In the genomic region with DNA sequence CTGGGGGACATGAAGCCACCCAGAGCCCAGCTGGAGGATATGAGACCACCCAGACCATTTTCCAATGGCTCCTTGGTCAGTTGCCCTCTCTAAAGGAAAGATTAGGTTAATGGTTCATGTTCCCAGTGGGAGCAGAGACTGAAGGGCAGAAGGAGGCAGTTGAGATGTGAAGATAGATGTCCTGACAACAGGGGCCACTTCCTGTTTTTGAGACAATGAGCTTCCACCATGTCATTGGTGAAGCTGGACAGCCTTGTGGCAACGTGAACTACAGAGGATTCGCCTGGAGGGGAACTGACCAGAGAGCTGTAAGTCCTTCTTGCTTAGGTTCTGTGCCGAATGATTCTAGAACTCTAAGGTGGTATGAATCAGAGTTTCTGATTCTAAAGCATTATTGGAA, we compare ENCODE assay signal across 16 mouse cellular contexts. TPM values are rescaled to one million over a fixed set of nuclear protein-coding genes. Genes with fewer than 3 reads are reported as not detected.
DNase-seq lines count a peak whose midpoint lies in the region; ATAC-seq and TF ChIP-seq lines count a peak whose summit lies in the region.
"Had no signal": no experiment of that assay in that cellular context is flagged by ENCODE, and none has a peak within 500 bp of the region (broad histone marks: within the 10 kb centered on the region; RNA-seq: fewer than 3 reads in every experiment).

Kcne3 (plus strand) TSS at position 234 of the 400 bp plus-strand sequence.

- no peak within 1 kb of the TSS for H3K4me2 ChIP-seq in liver, postnatal 0 days (ENCODE audit: low read depth, low read length)
- no peak within 1 kb of the TSS for H3K4me2 ChIP-seq in intestine, postnatal 0 days (replicated peaks; ENCODE audit: low read depth)
- no peak within 1 kb of the TSS for H3K4me2 ChIP-seq in midbrain, embryonic 13.5 days (replicated peaks)
- H3K4me2 ChIP-seq: heart, embryonic 11.5 days; hindbrain, embryonic 12.5 days; midbrain, embryonic 12.5 days had no signal

- 82% methylated on average over 3 of the region's 3 CpGs for WGBS in liver, adult 2 months
- 37% methylated on average over 3 of the region's 3 CpGs for whole genome bisulfite sequencing in liver, postnatal 0 days (ENCODE audit: insufficient replicate concordance)
- WGBS in embryonic facial prominence, embryonic 10.5 days, result 82% methylated on average over 3 of the region's 3 CpGs
- 82% methylated on average over 3 of the region's 3 CpGs for WGBS in intestine, postnatal 0 days
- 79% methylated on average over 3 of the region's 3 CpGs for WGBS in small intestine, adult 2 months
- WGBS in midbrain, embryonic 13.5 days, result 81% methylated on average over 3 of the region's 3 CpGs

- DNase-seq in liver, adult 2 months (ENCODE audit: extremely low read depth, low read depth, low spot score), result peak; percentile 17
- DNase-seq in liver, postnatal 0 days, result no peak
- DNase-seq in embryonic facial prominence, embryonic 10.5 days (ENCODE audit: low spot score), result no peak
- DNase-seq in thymus, postnatal 0 days (ENCODE audit: low spot score), result no peak
- DNase-seq: kidney, adult 8-10 months; retina, postnatal 1 day; spleen, adult 18-20 months had no signal

- peaks cover 2% of the 10 kb centered on the region; the same call in 1 of the 2 replicates for H3K27me3 ChIP-seq in liver, adult 2 months (ENCODE audit: control insufficient read depth, insufficient read depth, low read length)
- peaks cover 25% of the 10 kb centered on the region for H3K27me3 ChIP-seq in liver, postnatal 0 days (ENCODE audit: insufficient read depth, low read length)
- H3K27me3 ChIP-seq in embryonic facial prominence, embryonic 10.5 days (replicated peaks; ENCODE audit: low read depth, poor library complexity, severe bottlenecking), result peaks cover 60% of the 10 kb centered on the region
- H3K27me3 ChIP-seq in intestine, postnatal 0 days (replicated peaks; ENCODE audit: control insufficient read depth, insufficient read depth, low read length), result no peaks in the 10 kb centered on the region
- no peaks in the 10 kb centered on the region for H3K27me3 ChIP-seq in small intestine, adult 2 months (ENCODE audit: control insufficient read depth, insufficient read depth, low read length)
- H3K27me3 ChIP-seq in midbrain, embryonic 13.5 days, result peaks cover 55% of the 10 kb centered on the region

- H3K36me3 ChIP-seq in liver, adult 2 months (ENCODE audit: control insufficient read depth, insufficient read depth, low read length), result no peaks in the 10 kb centered on the region
- no peaks in the 10 kb centered on the region for H3K36me3 ChIP-seq in liver, postnatal 0 days (replicated peaks; ENCODE audit: insufficient read depth, low read length)
- no peaks in the 10 kb centered on the region for H3K36me3 ChIP-seq in embryonic facial prominence, embryonic 10.5 days (replicated peaks)
- no peaks in the 10 kb centered on the region for H3K36me3 ChIP-seq in intestine, postnatal 0 days (ENCODE audit: control insufficient read depth, insufficient read depth)
- no peaks in the 10 kb centered on the region for H3K36me3 ChIP-seq in small intestine, adult 2 months (ENCODE audit: control insufficient read depth, insufficient read depth, low read length)
- H3K36me3 ChIP-seq in midbrain, embryonic 13.5 days, result no peaks in the 10 kb centered on the region
- H3K36me3 ChIP-seq: hindbrain, embryonic 12.5 days; midbrain, embryonic 12.5 days had no signal

- no peaks in the 10 kb centered on the region for H3K9me3 ChIP-seq in liver, postnatal 0 days (ENCODE audit: low read length)
- no peaks in the 10 kb centered on the region for H3K9me3 ChIP-seq in embryonic facial prominence, embryonic 10.5 days
- no peaks in the 10 kb centered on the region for H3K9me3 ChIP-seq in intestine, postnatal 0 days (ENCODE audit: control insufficient read depth)
- no peaks in the 10 kb centered on the region for H3K9me3 ChIP-seq in midbrain, embryonic 13.5 days
- H3K9me3 ChIP-seq: hindbrain, embryonic 12.5 days; midbrain, embryonic 12.5 days had no signal

- H3K79me2 ChIP-seq in liver, adult 2 months (ENCODE audit: control insufficient read depth, insufficient read depth, low read length), result no peaks in the 10 kb centered on the region

- no peak for TF ChIP-seq CTCF in liver, adult 2 months (IDR thresholded peaks at IDR 0.05; ENCODE audit: low read depth, low read length)
- TF ChIP-seq CTCF in liver, postnatal 0 days (IDR thresholded peaks at IDR 0.05; ENCODE audit: low read depth), result no peak
- no peak for TF ChIP-seq CTCF in intestine, postnatal 0 days (IDR thresholded peaks at IDR 0.05; ENCODE audit: low read depth)
- TF ChIP-seq CTCF in small intestine, adult 2 months (IDR thresholded peaks at IDR 0.05; ENCODE audit: extremely low read depth, insufficient read length, insufficient replicate concordance, low read depth, low read length), result no peak

- no peaks in the 10 kb centered on the region for H3K4me1 ChIP-seq in liver, adult 2 months (ENCODE audit: control insufficient read depth, insufficient read depth, low read length)
- H3K4me1 ChIP-seq in liver, postnatal 0 days (ENCODE audit: insufficient read depth), result peaks cover 25% of the 10 kb centered on the region
- H3K4me1 ChIP-seq in embryonic facial prominence, embryonic 10.5 days, result peaks cover 16% of the 10 kb centered on the region
- no peaks in the 10 kb centered on the region for H3K4me1 ChIP-seq in intestine, postnatal 0 days (replicated peaks; ENCODE audit: control insufficient read depth, insufficient read depth, low read length)
- H3K4me1 ChIP-seq in small intestine, adult 2 months (ENCODE audit: control insufficient read depth, insufficient read depth, insufficient read length, low read length), result peaks cover 1% of the 10 kb centered on the region; the same call in 1 of the 2 replicates
- H3K4me1 ChIP-seq in midbrain, embryonic 13.5 days (replicated peaks), result peaks cover 13% of the 10 kb centered on the region

- H3K4me3 ChIP-seq in liver, adult 2 months (ENCODE audit: insufficient read depth, low read depth, low read length), result no peak within 1 kb of the TSS
- no peak within 1 kb of the TSS for H3K4me3 ChIP-seq in liver, postnatal 0 days (ENCODE audit: low read depth, low read length)
- H3K4me3 ChIP-seq in embryonic facial prominence, embryonic 10.5 days, result no peak within 1 kb of the TSS
- H3K4me3 ChIP-seq in intestine, postnatal 0 days (ENCODE audit: low read depth, low read length), result no peak within 1 kb of the TSS
- no peak within 1 kb of the TSS for H3K4me3 ChIP-seq in small intestine, adult 2 months (ENCODE audit: low read depth, low read length)
- no peak within 1 kb of the TSS for H3K4me3 ChIP-seq in midbrain, embryonic 13.5 days (replicated peaks)
- H3K4me3 ChIP-seq: hindbrain, embryonic 12.5 days; midbrain, embryonic 12.5 days had no signal

- no peak within 1 kb of the TSS for H3K27ac ChIP-seq in liver, adult 2 months (replicated peaks; ENCODE audit: insufficient read depth, low read depth, low read length)
- H3K27ac ChIP-seq in liver, postnatal 0 days (ENCODE audit: low read depth), result no peak within 1 kb of the TSS
- no peak within 1 kb of the TSS for H3K27ac ChIP-seq in embryonic facial prominence, embryonic 10.5 days (replicated peaks)
- no peak within 1 kb of the TSS for H3K27ac ChIP-seq in intestine, postnatal 0 days (ENCODE audit: low read depth, low read length)
- no peak within 1 kb of the TSS for H3K27ac ChIP-seq in small intestine, adult 2 months (ENCODE audit: insufficient read depth, low read depth, low read length)
- no peak within 1 kb of the TSS for H3K27ac ChIP-seq in midbrain, embryonic 13.5 days
- H3K27ac ChIP-seq: hindbrain, embryonic 12.5 days; midbrain, embryonic 12.5 days had no signal

- no peak for TF ChIP-seq POLR2A in liver, adult 2 months (IDR thresholded peaks at IDR 0.05; ENCODE audit: extremely low read depth, insufficient read depth, low read length)
- TF ChIP-seq POLR2A in small intestine, adult 2 months (IDR thresholded peaks at IDR 0.05; ENCODE audit: low read depth, low read length), result no peak

- no peak for ATAC-seq in liver, postnatal 0 days
- ATAC-seq in intestine, postnatal 0 days, result no peak
- no peak for ATAC-seq in midbrain, embryonic 13.5 days
- ATAC-seq in frontal cortex, adult (ENCODE audit: low TSS enrichment), result no peak
- ATAC-seq: Patski had no signal

- no peak for TF ChIP-seq EP300 in liver, postnatal 0 days (IDR thresholded peaks at IDR 0.05; ENCODE audit: low read depth)

- H3K9ac ChIP-seq in liver, adult 2 months (ENCODE audit: low read depth, low read length), result no peak within 1 kb of the TSS
- H3K9ac ChIP-seq in liver, postnatal 0 days (replicated peaks), result no peak within 1 kb of the TSS
- H3K9ac ChIP-seq in intestine, postnatal 0 days (ENCODE audit: low read depth, low read length), result no peak within 1 kb of the TSS
- no peak within 1 kb of the TSS for H3K9ac ChIP-seq in midbrain, embryonic 13.5 days (replicated peaks)
- H3K9ac ChIP-seq: hindbrain, embryonic 12.5 days; midbrain, embryonic 12.5 days had no signal

RNA-seq across cellular contexts. Expression of gene Kcne3, which starts in this region (rescaled TPM):
- 1.8 and 4.5 TPM in 2 replicates for total RNA-seq in liver, adult 2 months (2014; rRNA removed)
- 0.78 and 1.6 TPM in 2 replicates for polyA plus RNA-seq in liver, adult 2 months (2012; rRNA removed)
- polyA plus RNA-seq in liver, postnatal 0 days (2015; fragmentation: Nextera tagmentation; extraction: Ambion mirVana), result 1.4 and 1.6 TPM in 2 replicates
- polyA plus RNA-seq in embryonic facial prominence, embryonic 10.5 days (2016; fragmentation: Nextera tagmentation; extraction: Ambion mirVana), result 17.0 and 19.7 TPM in 2 replicates
- 28.9 TPM in 2 replicates for polyA plus RNA-seq in intestine, postnatal 0 days (2015; fragmentation: Nextera tagmentation; extraction: Ambion mirVana)
- 94.9 and 97.8 TPM in 2 replicates for polyA plus RNA-seq in small intestine, adult 2 months (2012; rRNA removed)
- polyA plus RNA-seq in thymus, postnatal 0 days (2015; fragmentation: Nextera tagmentation; extraction: Ambion mirVana), result 1.7 and 2.3 TPM in 2 replicates
- 1.2 and 1.7 TPM in 2 replicates for polyA plus RNA-seq in midbrain, embryonic 13.5 days (2015; fragmentation: Nextera tagmentation; extraction: Ambion mirVana)
- total RNA-seq: left cerebral cortex, postnatal 25 days had no signal
- polyA plus RNA-seq: Patski had no signal
